ENCODE assay signal across 13 mouse cellular contexts in the genomic region with DNA sequence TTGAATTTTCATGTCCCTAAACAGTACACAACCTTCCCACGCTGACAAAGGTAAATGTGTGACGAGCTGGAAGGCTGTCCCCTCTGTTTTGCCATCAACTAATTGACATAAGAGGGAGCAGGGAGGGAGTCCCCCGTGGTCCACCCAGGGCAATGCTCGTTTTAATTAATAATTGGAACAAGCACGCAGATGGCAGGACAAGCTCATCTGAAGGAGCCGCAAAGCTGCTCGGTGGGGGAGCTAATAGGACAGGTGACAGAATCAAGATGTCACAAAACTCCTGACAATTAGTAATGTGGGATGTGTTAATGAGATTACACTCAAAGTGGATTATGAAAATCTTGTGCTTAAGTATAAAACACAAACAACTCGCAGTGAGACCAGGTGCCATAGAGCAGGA.
"Had no signal": no experiment of that assay in that cellular context is flagged by ENCODE, and none has a peak within 500 bp of the region (broad histone marks: within the 10 kb centered on the region; RNA-seq: fewer than 3 reads in every experiment).

No protein-coding gene starts in this region.

- H3K4me3 ChIP-seq: limb, embryonic 10.5 days; liver, embryonic 15.5 days; neural tube, embryonic 12.5 days had no signal

- H3K4me1 ChIP-seq: liver, embryonic 15.5 days; neural tube, embryonic 12.5 days had no signal

- H3K36me3 ChIP-seq: limb, embryonic 10.5 days; liver, embryonic 15.5 days; neural tube, embryonic 12.5 days had no signal

- H3K9me3 ChIP-seq: limb, embryonic 10.5 days; liver, embryonic 15.5 days; neural tube, embryonic 12.5 days had no signal

- H3K9ac ChIP-seq: liver, embryonic 15.5 days; neural tube, embryonic 12.5 days had no signal

- DNase-seq: kidney, adult 9 months; kidney, postnatal 36 days; lung, adult 2 months; lung, postnatal 36 days; right cerebral cortex, adult 18-20 months; right cerebral cortex, postnatal 25 days; thymus, postnatal 4 days had no signal

- H3K27ac ChIP-seq: kidney, postnatal 0 days; limb, embryonic 10.5 days; liver, embryonic 15.5 days; neural tube, embryonic 12.5 days had no signal

- H3K27me3 ChIP-seq: liver, embryonic 15.5 days; neural tube, embryonic 12.5 days had no signal

- H3K4me2 ChIP-seq: liver, embryonic 11.5 days; liver, embryonic 15.5 days; neural tube, embryonic 12.5 days had no signal

- ATAC-seq: lung, postnatal 0 days had no signal
